Mouse (Mus musculus) liver, adult 2 months (tissue): ENCODE results near the gene Urah.

Experiments used
- CTCF ChIP-seq: fragments of 200-500 bp; IDR thresholded peaks from 2 replicates; pipeline ENCODE4 v1.5.1; 2011; ENCODE audit warnings: low read depth, low read length, control low read depth
- POLR2A ChIP-seq: fragments of 200-500 bp; IDR thresholded peaks from 2 replicates; pipeline ENCODE4 v1.6.1; 2011; ENCODE audit warnings: low read length, control low read depth; ENCODE audit not compliant: insufficient read depth; ENCODE audit errors: extremely low read depth

- TF ChIP-seq CTCF = no peak
- TF ChIP-seq POLR2A = no peak
Observed at GRCm38 (mm10) chr7:140788053-140788435, 46.8 kb upstream of the Urah start.
